Mouse (Mus musculus) testis, adult 2 months (tissue): ENCODE data around the gene Agmat.

Experiments used
- CTCF ChIP-seq: fragments of 200-500 bp; IDR thresholded peaks from 2 replicates; pipeline ENCODE4 v1.5.1; 2012; ENCODE audit warnings: low read depth, mild to moderate bottlenecking, inconsistent platforms, low read length, moderate library complexity; ENCODE audit not compliant: control insufficient read depth, insufficient read depth, insufficient replicate concordance
- POLR2A ChIP-seq: fragments of 200-500 bp; IDR thresholded peaks from 2 replicates; pipeline ENCODE4 v1.6.1; 2012; ENCODE audit warnings: low read depth, mild to moderate bottlenecking, inconsistent platforms, low read length, moderate library complexity; ENCODE audit not compliant: control insufficient read depth

GRCm38 (mm10) chr4:141731766-141732165 is 14.7 kb upstream of the Agmat start:
- TF ChIP-seq CTCF (no peak), POLR2A (no peak)
